Mouse (Mus musculus) limb, embryonic 15.5 days (tissue): ENCODE results near the gene Obscn. TPM values are rescaled to one million over a fixed set of nuclear protein-coding genes. Genes with fewer than 3 reads are reported as not detected.

ENCODE experiments used
- ATAC-seq: fragments of 200-750 bp; cut with Nextera tagmentation; 2 replicates; pipeline ENCODE4 v1.8.0; 2017; ENCODE audit warnings: low read depth, moderate TSS enrichment; ENCODE audit not compliant: insufficient number of reproducible peaks, low FRiP score, low TSS enrichment
- H3K27ac ChIP-seq: fragments of 300-500 bp; sonication (generic); 2 replicates; pipeline ENCODE4 v1.5.1; 2015; ENCODE audit warnings: moderate library complexity, mild to moderate bottlenecking, inconsistent platforms
- H3K27me3 ChIP-seq: fragments of 300-500 bp; sonication (generic); 2 replicates; pipeline ENCODE4 v1.6.1; 2015; ENCODE audit warnings: inconsistent platforms
- H3K36me3 ChIP-seq: fragments of 300-500 bp; sonication (generic); 2 replicates; pipeline ENCODE4 v1.6.1; 2015; ENCODE audit warnings: inconsistent platforms
- H3K4me1 ChIP-seq: fragments of 300-500 bp; sonication (generic); 2 replicates; pipeline ENCODE4 v1.6.1; 2015; ENCODE audit warnings: inconsistent platforms
- H3K4me2 ChIP-seq: fragments of 300-500 bp; sonication (generic); 2 replicates; pipeline ENCODE4 v1.6.1; 2015; ENCODE audit warnings: mild to moderate bottlenecking, inconsistent platforms
- H3K4me3 ChIP-seq: fragments of 300-500 bp; sonication (generic); 2 replicates; pipeline ENCODE4 v1.5.1; 2015; ENCODE audit warnings: mild to moderate bottlenecking, inconsistent platforms
- H3K9ac ChIP-seq: fragments of 300-500 bp; sonication (generic); 2 replicates; pipeline ENCODE4 v1.6.1; 2015; ENCODE audit warnings: inconsistent platforms
- H3K9me3 ChIP-seq: fragments of 300-500 bp; sonication (generic); 2 replicates; pipeline ENCODE4 v1.6.1; 2016; ENCODE audit warnings: inconsistent platforms
- WGBS: fragments of 180-500 bp; shearing (Covaris S2); methylation state at CpG from one replicate; pipeline ENCODE4 v1.1.7; 2015; 5-methylcytosine and 5-hydroxymethylcytosine counted together
- polyA plus RNA-seq: library from polyadenylated mRNA; unstranded; fragments of >200 nt; fragmentation: Nextera tagmentation; extraction: Ambion mirVana; gene quantifications from 2 replicates; pipeline ENCODE4 v1.2.1, GENCODE M21; 2015

Obscn gene
- polyA plus RNA-seq, 1 experiment from 2014 or later: 2.2 TPM

- no peak overlapping the region for H3K4me3 ChIP-seq
- H3K9ac ChIP-seq: no peak overlapping the region
- H3K9me3 ChIP-seq: no peaks in the 10 kb centered on the region
- WGBS: 74% methylated on average over 3 of the region's 3 CpGs
- ATAC-seq: no peak
- H3K27ac ChIP-seq: no peak overlapping the region
- H3K36me3 ChIP-seq: peaks cover 39% of the 10 kb centered on the region
- H3K4me1 ChIP-seq: peaks cover 7% of the 10 kb centered on the region
- peaks cover 37% of the 10 kb centered on the region for H3K27me3 ChIP-seq
- no peak overlapping the region for H3K4me2 ChIP-seq
Measured at GRCm38 (mm10) chr11:58991911-58992310, 144.3 kb downstream of the Obscn start.

- WGBS: 80% methylated on average over 9 of the region's 9 CpGs
- Histone ChIP-seq H3K9me3 (no peaks in the 10 kb centered on the region), H3K9ac (no peak overlapping the region), H3K36me3 (peaks cover 50% of the 10 kb centered on the region), H3K4me2 (no peak overlapping the region), H3K4me3 (no peak overlapping the region), H3K4me1 (peaks cover 7% of the 10 kb centered on the region), H3K27ac (no peak overlapping the region), H3K27me3 (peaks cover 25% of the 10 kb centered on the region)
- no peak for ATAC-seq
Measured at GRCm38 (mm10) chr11:58990794-58991193, 145.4 kb downstream of the Obscn start.

- H3K4me1 ChIP-seq: peaks cover 7% of the 10 kb centered on the region
- no peaks in the 10 kb centered on the region for H3K9me3 ChIP-seq
- no peak overlapping the region for H3K9ac ChIP-seq
Measured at GRCm38 (mm10) chr11:58990141-58990540, 146.1 kb downstream of the Obscn start.

GRCm38 (mm10) chr11:58989166-58989565, 147.0 kb downstream of the Obscn start:
- no peak for ATAC-seq
- no peak overlapping the region for H3K9ac ChIP-seq
- peaks cover 10% of the 10 kb centered on the region for H3K27me3 ChIP-seq
- H3K4me3 ChIP-seq: no peak overlapping the region
- no peaks in the 10 kb centered on the region for H3K9me3 ChIP-seq
- peaks cover 2% of the 10 kb centered on the region for H3K4me1 ChIP-seq
- no peak overlapping the region for H3K27ac ChIP-seq
- no peak overlapping the region for H3K4me2 ChIP-seq
- peaks cover 66% of the 10 kb centered on the region for H3K36me3 ChIP-seq
- WGBS: 89% methylated on average over 4 of the region's 4 CpGs

More at GRCm38 (mm10) chr11:58990141-58990540, 146.1 kb downstream of the Obscn start:
- no peak overlapping the region for H3K4me3 ChIP-seq
- H3K27ac ChIP-seq: no peak overlapping the region
- H3K27me3 ChIP-seq: peaks cover 19% of the 10 kb centered on the region
- no peak for ATAC-seq
- H3K36me3 ChIP-seq: peaks cover 57% of the 10 kb centered on the region
- 88% methylated on average over 17 of the region's 17 CpGs for WGBS
- no peak overlapping the region for H3K4me2 ChIP-seq

GRCm38 (mm10) chr11:58985299-58985917, 150.8 kb downstream of the Obscn start:
- no peak for ATAC-seq
- Histone ChIP-seq H3K9me3 (no peaks in the 10 kb centered on the region), H3K27ac (no peak overlapping the region), H3K9ac (no peak overlapping the region), H3K36me3 (peaks cover 77% of the 10 kb centered on the region), H3K4me3 (no peak overlapping the region), H3K27me3 (no peaks in the 10 kb centered on the region), H3K4me1 (peaks cover 17% of the 10 kb centered on the region), H3K4me2 (no peak overlapping the region)
- WGBS: 86% methylated on average over 3 of the region's 3 CpGs

- peaks cover 25% of the 10 kb centered on the region for H3K4me1 ChIP-seq
- no peaks in the 10 kb centered on the region for H3K9me3 ChIP-seq
- no peaks in the 10 kb centered on the region for H3K27me3 ChIP-seq
- WGBS: 95% methylated on average over 7 of the region's 7 CpGs
- no peak overlapping the region for H3K9ac ChIP-seq
- no peak overlapping the region for H3K4me2 ChIP-seq
- ATAC-seq: no peak
- H3K27ac ChIP-seq: no peak overlapping the region
- H3K36me3 ChIP-seq: peaks cover 70% of the 10 kb centered on the region
- H3K4me3 ChIP-seq: no peak overlapping the region
Measured at GRCm38 (mm10) chr11:58984657-58985056, 151.5 kb downstream of the Obscn start.

- H3K27ac ChIP-seq: no peak overlapping the region
- no peak overlapping the region for H3K4me3 ChIP-seq
- no peaks in the 10 kb centered on the region for H3K27me3 ChIP-seq
- H3K4me2 ChIP-seq: no peak overlapping the region
- H3K36me3 ChIP-seq: peaks cover 61% of the 10 kb centered on the region
- peaks cover 33% of the 10 kb centered on the region for H3K4me1 ChIP-seq
- no peak overlapping the region for H3K9ac ChIP-seq
- no peak for ATAC-seq
- no peaks in the 10 kb centered on the region for H3K9me3 ChIP-seq
- WGBS: 89% methylated on average over 6 of the region's 6 CpGs
Measured at GRCm38 (mm10) chr11:58983691-58984341, 152.4 kb downstream of the Obscn start.

GRCm38 (mm10) chr11:58982471-58983097, 153.6 kb downstream of the Obscn start:
- Histone ChIP-seq H3K27me3 (no peaks in the 10 kb centered on the region), H3K9me3 (no peaks in the 10 kb centered on the region), H3K4me2 (no peak overlapping the region), H3K36me3 (peaks cover 52% of the 10 kb centered on the region), H3K9ac (no peak overlapping the region), H3K4me3 (no peak overlapping the region), H3K27ac (peak overlapping the region; percentile 5; the same call in 1 of the 2 replicates), H3K4me1 (peaks cover 35% of the 10 kb centered on the region)
- 86% methylated on average over 18 of the region's 18 CpGs for WGBS
- ATAC-seq: no peak

- Histone ChIP-seq H3K4me1 (peaks cover 42% of the 10 kb centered on the region), H3K4me2 (no peak overlapping the region), H3K36me3 (peaks cover 44% of the 10 kb centered on the region), H3K27ac (0 out of 2 replicates have a peak overlapping the region, but pooled peaks have one; percentile 5), H3K27me3 (no peaks in the 10 kb centered on the region), H3K9ac (no peak overlapping the region), H3K4me3 (no peak overlapping the region), H3K9me3 (no peaks in the 10 kb centered on the region)
- 45% methylated on average over 14 of the region's 14 CpGs for whole genome bisulfite sequencing
- 0 out of 2 replicates have a peak, but pooled peaks have one; percentile 54 for ATAC-seq
Measured at GRCm38 (mm10) chr11:58981541-58982447, 154.4 kb downstream of the Obscn start.

- Histone ChIP-seq H3K4me1 (peaks cover 42% of the 10 kb centered on the region), H3K36me3 (peaks cover 31% of the 10 kb centered on the region), H3K27me3 (no peaks in the 10 kb centered on the region), H3K4me3 (no peak overlapping the region), H3K9ac (no peak overlapping the region), H3K9me3 (no peaks in the 10 kb centered on the region), H3K27ac (no peak overlapping the region; the same call in 1 of the 2 replicates), H3K4me2 (peak overlapping the region; percentile 98)
- WGBS: 56% methylated on average over 5 of the region's 5 CpGs
- no peak for ATAC-seq
Measured at GRCm38 (mm10) chr11:58980381-58980990, 155.7 kb downstream of the Obscn start.

GRCm38 (mm10) chr11:58979661-58980060, 156.5 kb downstream of the Obscn start:
- H3K9me3 ChIP-seq: no peaks in the 10 kb centered on the region
- peaks cover 25% of the 10 kb centered on the region for H3K36me3 ChIP-seq
- no peak for ATAC-seq
- H3K4me1 ChIP-seq: peaks cover 42% of the 10 kb centered on the region
- 62% methylated on average over 7 of the region's 7 CpGs for WGBS
- H3K9ac ChIP-seq: peak overlapping the region; percentile 24; the same call in 1 of the 2 replicates
- H3K4me3 ChIP-seq: peak overlapping the region; percentile 98
- H3K27me3 ChIP-seq: no peaks in the 10 kb centered on the region
- peak overlapping the region; percentile 98 for H3K4me2 ChIP-seq
- no peak overlapping the region for H3K27ac ChIP-seq
